Mouse (Mus musculus) heart, embryonic 12.5 days (tissue): ENCODE results near the gene Timp1. TPM values are rescaled to one million over a fixed set of nuclear protein-coding genes. Genes with fewer than 3 reads are reported as not detected.

Experiments
- ATAC-seq: fragments of 200-750 bp; cut with Nextera tagmentation; 2 replicates; pipeline ENCODE4 v1.8.0; 2017; ENCODE audit warnings: moderate TSS enrichment, moderate library complexity; ENCODE audit not compliant: insufficient number of reproducible peaks, low FRiP score
- H3K27ac ChIP-seq: fragments of 300-500 bp; sonication (generic); 2 replicates; pipeline ENCODE4 v1.5.1; 2016; ENCODE audit warnings: mild to moderate bottlenecking, moderate library complexity; ENCODE audit not compliant: poor library complexity, severe bottlenecking
- H3K27me3 ChIP-seq: fragments of 300-500 bp; sonication (generic); replicated peaks from 2 replicates; pipeline ENCODE4 v1.6.1; 2016; ENCODE audit warnings: mild to moderate bottlenecking, moderate library complexity
- H3K36me3 ChIP-seq: fragments of 300-500 bp; sonication (generic); 2 replicates; pipeline ENCODE4 v1.6.1; 2016; ENCODE audit warnings: mild to moderate bottlenecking, moderate library complexity
- H3K4me1 ChIP-seq: fragments of 300-500 bp; sonication (generic); replicated peaks from 2 replicates; pipeline ENCODE4 v1.6.1; 2016; ENCODE audit warnings: mild to moderate bottlenecking
- H3K4me2 ChIP-seq: fragments of 300-500 bp; sonication (generic); 2 replicates; pipeline ENCODE4 v1.6.1; 2016; ENCODE audit warnings: mild to moderate bottlenecking, moderate library complexity
- H3K4me3 ChIP-seq: fragments of 300-500 bp; sonication (generic); 2 replicates; pipeline ENCODE4 v1.5.1; 2016; ENCODE audit warnings: mild to moderate bottlenecking
- H3K9ac ChIP-seq: fragments of 300-500 bp; sonication (generic); 2 replicates; pipeline ENCODE4 v1.6.1; 2016; ENCODE audit warnings: mild to moderate bottlenecking, moderate library complexity
- H3K9me3 ChIP-seq: fragments of 300-500 bp; sonication (generic); replicated peaks from 2 replicates; pipeline ENCODE4 v1.6.1; 2016; ENCODE audit warnings: mild to moderate bottlenecking, moderate library complexity
- WGBS: fragments of 180-500 bp; shearing (Covaris S2); methylation state at CpG from one replicate; pipeline ENCODE4 v1.1.7; 2016; 5-methylcytosine and 5-hydroxymethylcytosine counted together
- polyA plus RNA-seq: library from polyadenylated mRNA; unstranded; fragments of >200 nt; fragmentation: Nextera tagmentation; extraction: Ambion mirVana; gene quantifications from 2 replicates; pipeline ENCODE4 v1.2.1, GENCODE M21; 2016

The Timp1 gene
- polyA plus RNA-seq, 1 experiment from 2014 or later = 31.3 TPM

DNA sequence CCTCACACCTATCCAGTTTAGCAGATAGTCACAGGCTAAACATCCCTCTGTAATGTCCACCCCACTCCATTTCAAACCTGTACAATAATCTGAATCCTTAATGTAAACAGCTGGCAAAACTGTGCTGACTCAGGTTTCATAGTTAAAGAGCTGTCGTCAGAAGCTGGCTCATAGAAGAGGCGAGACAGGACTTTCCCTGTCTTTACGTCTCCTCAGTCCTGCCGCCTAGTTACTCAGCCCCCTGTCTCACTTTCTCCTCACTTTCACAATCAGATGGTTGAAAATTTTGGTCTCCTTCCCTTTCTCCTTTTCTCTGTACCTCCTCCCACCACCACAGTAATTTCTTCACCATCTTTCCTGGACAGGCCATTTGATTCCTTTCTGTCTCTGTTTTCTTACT, 1.9 kb upstream of the Timp1 start:
- Histone ChIP-seq H3K4me1 (peaks cover 5% of the 10 kb centered on the region), H3K9ac (no peak overlapping the region), H3K4me2 (no peak overlapping the region), H3K27ac (no peak overlapping the region), H3K36me3 (no peaks in the 10 kb centered on the region), H3K27me3 (no peaks in the 10 kb centered on the region), H3K9me3 (no peaks in the 10 kb centered on the region), H3K4me3 (no peak overlapping the region)
- 64% methylated on average over 4 of the region's 4 CpGs for WGBS
- ATAC-seq = no peak

GRCm38 (mm10) chrX:20869203-20869602, 763 bp upstream of the Timp1 start:
- H3K4me2 ChIP-seq = no peak overlapping the region
- no peaks in the 10 kb centered on the region for H3K9me3 ChIP-seq
- WGBS = 76% methylated on average over 1 of the region's 1 CpGs
- no peaks in the 10 kb centered on the region for H3K27me3 ChIP-seq
- no peak for ATAC-seq
- no peaks in the 10 kb centered on the region for H3K4me1 ChIP-seq
- no peaks in the 10 kb centered on the region for H3K36me3 ChIP-seq
- no peak overlapping the region for H3K4me3 ChIP-seq
- no peak overlapping the region for H3K9ac ChIP-seq
- H3K27ac ChIP-seq = no peak overlapping the region

GRCm38 (mm10) chrX:20872928-20873500, 3.0 kb downstream of the Timp1 start:
- Histone ChIP-seq H3K27ac (no peak overlapping the region), H3K27me3 (no peaks in the 10 kb centered on the region), H3K4me1 (no peaks in the 10 kb centered on the region), H3K4me2 (no peak overlapping the region), H3K9me3 (no peaks in the 10 kb centered on the region), H3K4me3 (no peak overlapping the region), H3K9ac (no peak overlapping the region), H3K36me3 (no peaks in the 10 kb centered on the region)
- no peak for ATAC-seq
- WGBS = 29% methylated on average over 11 of the region's 11 CpGs

DNA sequence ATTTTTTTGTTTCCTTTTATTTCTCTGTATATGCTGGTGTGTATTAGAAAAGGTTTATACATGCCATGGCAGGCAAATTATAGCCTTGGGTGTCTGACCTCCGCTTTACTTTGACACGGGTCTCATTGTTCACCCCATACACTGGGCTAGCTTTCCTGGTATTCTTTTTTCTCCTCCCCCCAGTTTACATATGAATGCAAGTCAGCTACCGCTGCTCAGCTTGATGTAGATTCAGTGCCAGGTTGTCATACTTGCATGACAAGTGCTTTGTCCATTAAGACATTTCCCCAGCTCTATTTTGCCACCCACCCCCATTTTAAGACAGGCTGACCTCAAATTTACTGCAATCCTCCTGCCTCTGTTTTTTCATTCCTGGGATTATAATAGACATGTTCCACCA, 5.3 kb downstream of the Timp1 start:
- 74% methylated on average over 3 of the region's 3 CpGs for WGBS
- no peak overlapping the region for H3K27ac ChIP-seq
- no peaks in the 10 kb centered on the region for H3K4me1 ChIP-seq
- no peak overlapping the region for H3K4me2 ChIP-seq
- H3K27me3 ChIP-seq = no peaks in the 10 kb centered on the region
- H3K9ac ChIP-seq = no peak overlapping the region
- no peaks in the 10 kb centered on the region for H3K36me3 ChIP-seq
- no peak for ATAC-seq
- H3K4me3 ChIP-seq = no peak overlapping the region
- no peaks in the 10 kb centered on the region for H3K9me3 ChIP-seq

GRCm38 (mm10) chrX:20910074-20910473, 40.1 kb downstream of the Timp1 start:
- no peak overlapping the region for H3K9ac ChIP-seq
- no peak for ATAC-seq

DNA sequence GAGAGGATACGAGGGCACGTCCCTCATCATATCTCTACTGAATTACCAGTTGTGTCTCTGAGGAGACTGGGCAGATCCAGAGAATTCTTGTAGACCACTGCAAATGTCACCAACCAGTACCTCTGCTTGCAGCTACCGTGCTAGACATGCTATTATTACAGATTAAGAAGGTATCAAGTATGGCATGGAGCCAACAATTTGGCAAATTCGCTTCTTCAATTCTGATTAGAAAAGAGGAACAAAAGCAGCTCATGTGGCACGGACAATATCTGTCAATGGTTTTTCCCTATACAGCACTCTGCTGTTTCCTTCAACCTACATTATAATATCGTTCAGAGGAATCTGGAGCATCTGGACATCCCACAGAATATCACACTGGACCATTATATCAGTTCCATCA, 43.8 kb downstream of the Timp1 start:
- no peak overlapping the region for H3K27ac ChIP-seq
- H3K4me2 ChIP-seq = no peak overlapping the region
- H3K9me3 ChIP-seq = no peaks in the 10 kb centered on the region; the same call in 1 of the 2 replicates
- H3K36me3 ChIP-seq = no peaks in the 10 kb centered on the region
- ATAC-seq = no peak
- H3K4me3 ChIP-seq = no peak overlapping the region
- 73% methylated on average over 6 of the region's 6 CpGs for WGBS
- H3K9ac ChIP-seq = no peak overlapping the region
- no peaks in the 10 kb centered on the region for H3K27me3 ChIP-seq
- no peaks in the 10 kb centered on the region for H3K4me1 ChIP-seq

More at GRCm38 (mm10) chrX:20910074-20910473, 40.1 kb downstream of the Timp1 start:
- no peak overlapping the region for H3K27ac ChIP-seq
- H3K4me1 ChIP-seq = no peaks in the 10 kb centered on the region
- no peak overlapping the region for H3K4me2 ChIP-seq
- 33% methylated on average over 3 of the region's 3 CpGs for WGBS
- H3K4me3 ChIP-seq = no peak overlapping the region
- H3K27me3 ChIP-seq = no peaks in the 10 kb centered on the region
- no peaks in the 10 kb centered on the region; the same call in 1 of the 2 replicates for H3K9me3 ChIP-seq
- H3K36me3 ChIP-seq = no peaks in the 10 kb centered on the region

- Histone ChIP-seq H3K9me3 (no peaks in the 10 kb centered on the region; the same call in 1 of the 2 replicates), H3K27ac (no peak overlapping the region), H3K4me1 (no peaks in the 10 kb centered on the region), H3K4me3 (no peak overlapping the region), H3K9ac (no peak overlapping the region), H3K4me2 (no peak overlapping the region), H3K36me3 (no peaks in the 10 kb centered on the region), H3K27me3 (peaks cover 11% of the 10 kb centered on the region; the same call in 1 of the 2 replicates)
- ATAC-seq = no peak
Measured at GRCm38 (mm10) chrX:20915075-20915474, 45.1 kb downstream of the Timp1 start.

DNA sequence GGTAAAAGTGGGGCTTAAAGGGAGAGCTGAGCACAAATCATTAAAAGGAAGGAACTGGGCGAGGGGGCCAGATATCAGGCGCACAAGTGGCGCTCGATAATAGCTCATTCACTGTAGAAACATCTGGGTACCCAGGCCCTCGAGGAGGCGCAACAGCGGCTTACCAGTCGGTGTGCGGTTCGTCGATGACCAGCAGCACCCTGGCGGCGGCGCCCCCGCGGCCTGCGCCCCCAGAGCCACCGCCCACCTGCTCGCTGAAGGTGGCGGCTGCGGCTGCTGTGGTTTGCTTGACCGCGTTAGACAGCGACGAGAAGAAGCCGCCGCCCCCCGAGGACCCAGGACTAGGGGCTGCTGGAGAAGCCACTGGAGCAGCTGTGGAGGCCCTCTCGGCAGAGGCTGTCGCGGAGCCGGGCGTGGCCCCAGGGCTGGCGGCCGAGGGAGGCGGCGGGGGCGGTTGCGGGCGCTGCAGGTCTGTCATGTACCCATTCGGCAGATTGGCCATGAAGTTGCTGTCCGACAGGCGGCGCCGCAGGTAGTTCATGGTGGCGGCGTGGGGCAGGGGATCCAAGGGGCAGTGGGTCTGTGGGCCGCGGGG, 50.4 kb downstream of the Timp1 start:
- H3K4me1 ChIP-seq = no peaks in the 10 kb centered on the region
- peaks cover 11% of the 10 kb centered on the region; the same call in 1 of the 2 replicates for H3K27me3 ChIP-seq
- no peak overlapping the region for H3K9ac ChIP-seq
- H3K9me3 ChIP-seq = no peaks in the 10 kb centered on the region
- WGBS = 12% methylated on average over 49 of the region's 49 CpGs
- H3K4me3 ChIP-seq = peak overlapping the region; percentile 42
- H3K36me3 ChIP-seq = no peaks in the 10 kb centered on the region; the same call in 1 of the 2 replicates
- no peak overlapping the region for H3K27ac ChIP-seq
- ATAC-seq = peak; percentile 11
- H3K4me2 ChIP-seq = peak overlapping the region; percentile 71

GRCm38 (mm10) chrX:20920844-20921364, 50.9 kb downstream of the Timp1 start, which contains the start of gene Syn1:
Gene Syn1 (minus strand): TSS chrX:20921004.
- Histone ChIP-seq H3K27me3 (peaks cover 11% of the 10 kb centered on the region; the same call in 1 of the 2 replicates), H3K9me3 (no peaks in the 10 kb centered on the region), H3K4me1 (no peaks in the 10 kb centered on the region), H3K36me3 (peaks cover 2% of the 10 kb centered on the region; the same call in 1 of the 2 replicates), H3K4me2 (peak within 1 kb of the TSS; percentile 71), H3K9ac (no peak within 1 kb of the TSS), H3K27ac (no peak within 1 kb of the TSS), H3K4me3 (peak within 1 kb of the TSS; percentile 42)
- WGBS = 9% methylated on average over 42 of the region's 44 CpGs
- ATAC-seq = peak; percentile 91

GRCm38 (mm10) chrX:20921366-20921765, 51.4 kb downstream of the Timp1 start:
- Histone ChIP-seq H3K4me2 (peak overlapping the region; percentile 71), H3K9me3 (no peaks in the 10 kb centered on the region), H3K9ac (no peak overlapping the region), H3K4me1 (no peaks in the 10 kb centered on the region), H3K27ac (no peak overlapping the region), H3K36me3 (peaks cover 2% of the 10 kb centered on the region; the same call in 1 of the 2 replicates), H3K27me3 (peaks cover 11% of the 10 kb centered on the region; the same call in 1 of the 2 replicates), H3K4me3 (peak overlapping the region; percentile 42; the same call in 1 of the 2 replicates)
- 30% methylated on average over 5 of the region's 5 CpGs for WGBS
- no peak for ATAC-seq

GRCm38 (mm10) chrX:20923506-20923905, 53.5 kb downstream of the Timp1 start:
- 50% methylated on average over 1 of the region's 1 CpGs for WGBS
- peaks cover 11% of the 10 kb centered on the region; the same call in 1 of the 2 replicates for H3K27me3 ChIP-seq
- peaks cover 23% of the 10 kb centered on the region for H3K36me3 ChIP-seq
- H3K4me3 ChIP-seq = no peak overlapping the region
- no peaks in the 10 kb centered on the region for H3K4me1 ChIP-seq
- H3K27ac ChIP-seq = no peak overlapping the region
- no peak for ATAC-seq
- H3K9ac ChIP-seq = no peak overlapping the region
- no peaks in the 10 kb centered on the region for H3K9me3 ChIP-seq
- no peak overlapping the region for H3K4me2 ChIP-seq
